Mouse (Mus musculus): ENCODE results near the gene Zfp683.

The Zfp683 gene

GRCm38 (mm10) chr4:134053538-134053937 lies at the start of gene Zfp683:
Gene Zfp683 (plus strand): TSS chr4:134053838.
- no peak for DNase-seq

- DNase-seq: no peak
Observed at GRCm38 (mm10) chr4:134005581-134006358, 47.9 kb upstream of the Zfp683 start.

- no peak for DNase-seq
Observed at GRCm38 (mm10) chr4:134006845-134007244, 46.8 kb upstream of the Zfp683 start.

- no peak for DNase-seq
Observed at GRCm38 (mm10) chr4:134009709-134010108, 43.9 kb upstream of the Zfp683 start.

GRCm38 (mm10) chr4:134011450-134012414 lies 41.9 kb upstream of the Zfp683 start:
- DNase-seq: no peak

GRCm38 (mm10) chr4:134012858-134013528 lies 40.6 kb upstream of the Zfp683 start:
- DNase-seq: no peak

- DNase-seq: no peak
Observed at GRCm38 (mm10) chr4:134016208-134016607, 37.4 kb upstream of the Zfp683 start.

GRCm38 (mm10) chr4:134016767-134017166 lies 36.9 kb upstream of the Zfp683 start:
- DNase-seq: no peak

GRCm38 (mm10) chr4:134017201-134017865 lies 36.3 kb upstream of the Zfp683 start:
- no peak for DNase-seq

GRCm38 (mm10) chr4:134018038-134018778 lies 35.4 kb upstream of the Zfp683 start:
- no peak for DNase-seq

GRCm38 (mm10) chr4:134018779-134019145 lies 34.9 kb upstream of the Zfp683 start, which contains the start of gene Lin28a:
Gene Lin28a (minus strand): TSS chr4:134018841.
- no peak for DNase-seq

- DNase-seq: no peak
Observed at GRCm38 (mm10) chr4:134019210-134019609, 34.4 kb upstream of the Zfp683 start.

GRCm38 (mm10) chr4:134019641-134020351 lies 33.8 kb upstream of the Zfp683 start:
- no peak for DNase-seq

- no peak for DNase-seq
Observed at GRCm38 (mm10) chr4:134020621-134021020, 33.0 kb upstream of the Zfp683 start.

GRCm38 (mm10) chr4:134025802-134026201 lies 27.8 kb upstream of the Zfp683 start:
- no peak for DNase-seq

- DNase-seq: peak; percentile 85
Observed at GRCm38 (mm10) chr4:134035953-134036352, 17.7 kb upstream of the Zfp683 start.

GRCm38 (mm10) chr4:134041317-134042123 lies 12.1 kb upstream of the Zfp683 start:
- no peak for DNase-seq

- DNase-seq: no peak
Observed at GRCm38 (mm10) chr4:134043041-134043440, 10.6 kb upstream of the Zfp683 start.

GRCm38 (mm10) chr4:134047648-134048047 lies 6.0 kb upstream of the Zfp683 start:
- DNase-seq: no peak

- no peak for DNase-seq
Observed at GRCm38 (mm10) chr4:134051912-134052311, 1.7 kb upstream of the Zfp683 start.

Data from right cerebral cortex, adult 18-20 months (tissue).